Mouse (Mus musculus) B cell, adult 2 months (primary cell): ENCODE measurements around the gene Plgrkt.
A peak's percentile ranks its signal among the peaks of the same experiment; 100 is the strongest.

Source experiments
- DNase-seq, 2 experiments: peaks; one replicate each; pipeline ENCODE4 v3.0.0; 2022

Gene Plgrkt

GRCm38 (mm10) chr19:29379839-29380603, 12.8 kb upstream of the Plgrkt start:
- no peak for DNase-seq

GRCm38 (mm10) chr19:29376382-29376781, 9.2 kb upstream of the Plgrkt start:
- no peak for DNase-seq

- no peak for DNase-seq
Observed at GRCm38 (mm10) chr19:29374947-29375346, 7.8 kb upstream of the Plgrkt start.

GRCm38 (mm10) chr19:29373438-29373837, 6.2 kb upstream of the Plgrkt start:
- DNase-seq, result no peak

GRCm38 (mm10) chr19:29372621-29373020, 5.4 kb upstream of the Plgrkt start:
- no peak for DNase-seq

GRCm38 (mm10) chr19:29372138-29372537, 4.9 kb upstream of the Plgrkt start:
- DNase-seq, result no peak

- peak in 1 of 2 experiments; percentile 38 for DNase-seq
Observed at GRCm38 (mm10) chr19:29371284-29372081, 4.3 kb upstream of the Plgrkt start.

- no peak for DNase-seq
Observed at GRCm38 (mm10) chr19:29370545-29371283, 3.5 kb upstream of the Plgrkt start.

GRCm38 (mm10) chr19:29370112-29370511, 2.9 kb upstream of the Plgrkt start:
- DNase-seq, result no peak

- DNase-seq, result peak; percentile 40 to 43
Observed at GRCm38 (mm10) chr19:29368671-29369309, 1.6 kb upstream of the Plgrkt start.

GRCm38 (mm10) chr19:29368041-29368440, 851 bp upstream of the Plgrkt start:
- DNase-seq, result no peak

- peak; percentile 46 to 47 for DNase-seq
Observed at GRCm38 (mm10) chr19:29366226-29366968, 793 bp downstream of the Plgrkt start.

GRCm38 (mm10) chr19:29365105-29365504, 2.1 kb downstream of the Plgrkt start:
- DNase-seq, result peak; percentile 85 to 90

- DNase-seq, result peak; percentile 79 to 84
Observed at GRCm38 (mm10) chr19:29364076-29364475, 3.1 kb downstream of the Plgrkt start.

- no peak for DNase-seq
Observed at GRCm38 (mm10) chr19:29363557-29363956, 3.6 kb downstream of the Plgrkt start.

GRCm38 (mm10) chr19:29362173-29362930, 4.8 kb downstream of the Plgrkt start:
- no peak for DNase-seq

GRCm38 (mm10) chr19:29361468-29362130, 5.6 kb downstream of the Plgrkt start:
- DNase-seq, result peak; percentile 86 to 87

- no peak for DNase-seq
Observed at GRCm38 (mm10) chr19:29360251-29360650, 6.9 kb downstream of the Plgrkt start.

GRCm38 (mm10) chr19:29356281-29356680, 10.9 kb downstream of the Plgrkt start:
- no peak for DNase-seq
